Mouse (Mus musculus) layer of hippocampus, adult 11-12 months (tissue): ENCODE results near the gene Utp3.

Source experiments
- DNase-seq: peaks from one replicate; pipeline ENCODE4 v3.0.0; 2022; ENCODE audit warnings: low spot score

Utp3 gene

DNA sequence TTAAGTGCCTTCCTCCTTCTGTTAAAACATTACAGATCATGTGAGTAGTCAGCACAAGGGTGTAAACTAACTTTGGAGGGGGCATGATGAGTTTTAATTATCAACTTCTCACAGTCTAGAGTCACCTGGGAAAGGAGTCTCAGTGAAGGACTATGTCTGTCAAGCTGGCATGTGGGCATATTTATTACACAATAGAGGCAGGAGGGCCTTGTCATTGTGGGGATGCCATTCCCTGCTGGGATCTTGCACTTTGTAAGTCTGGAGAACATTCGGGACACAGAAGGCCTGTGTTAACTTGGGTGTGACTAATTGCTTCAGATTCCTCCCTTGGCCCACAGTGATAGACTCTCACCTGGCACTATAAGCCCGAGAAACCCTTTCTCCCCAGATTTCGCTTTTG lies 15.3 kb downstream of the Utp3 start:
- DNase-seq, result no peak

DNA sequence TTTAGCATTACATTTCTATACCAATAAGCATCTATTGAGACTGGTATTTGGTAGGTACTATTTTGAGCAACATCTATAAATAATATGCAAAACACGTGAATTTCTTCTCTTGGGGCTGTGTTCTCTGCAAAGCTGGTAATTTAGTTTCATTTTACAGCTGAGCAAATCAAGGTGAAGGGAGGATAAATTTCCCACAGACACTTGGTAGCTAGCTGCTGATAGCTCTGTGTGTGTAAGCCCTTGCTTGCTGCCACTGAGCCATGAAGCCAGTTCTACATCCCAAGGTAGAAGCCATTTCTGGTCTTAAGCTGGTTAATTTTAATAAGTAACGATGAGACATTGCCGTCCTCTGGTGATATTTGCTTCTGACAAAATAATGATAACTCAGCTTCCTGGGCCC lies 20.6 kb downstream of the Utp3 start:
- no peak for DNase-seq

DNA sequence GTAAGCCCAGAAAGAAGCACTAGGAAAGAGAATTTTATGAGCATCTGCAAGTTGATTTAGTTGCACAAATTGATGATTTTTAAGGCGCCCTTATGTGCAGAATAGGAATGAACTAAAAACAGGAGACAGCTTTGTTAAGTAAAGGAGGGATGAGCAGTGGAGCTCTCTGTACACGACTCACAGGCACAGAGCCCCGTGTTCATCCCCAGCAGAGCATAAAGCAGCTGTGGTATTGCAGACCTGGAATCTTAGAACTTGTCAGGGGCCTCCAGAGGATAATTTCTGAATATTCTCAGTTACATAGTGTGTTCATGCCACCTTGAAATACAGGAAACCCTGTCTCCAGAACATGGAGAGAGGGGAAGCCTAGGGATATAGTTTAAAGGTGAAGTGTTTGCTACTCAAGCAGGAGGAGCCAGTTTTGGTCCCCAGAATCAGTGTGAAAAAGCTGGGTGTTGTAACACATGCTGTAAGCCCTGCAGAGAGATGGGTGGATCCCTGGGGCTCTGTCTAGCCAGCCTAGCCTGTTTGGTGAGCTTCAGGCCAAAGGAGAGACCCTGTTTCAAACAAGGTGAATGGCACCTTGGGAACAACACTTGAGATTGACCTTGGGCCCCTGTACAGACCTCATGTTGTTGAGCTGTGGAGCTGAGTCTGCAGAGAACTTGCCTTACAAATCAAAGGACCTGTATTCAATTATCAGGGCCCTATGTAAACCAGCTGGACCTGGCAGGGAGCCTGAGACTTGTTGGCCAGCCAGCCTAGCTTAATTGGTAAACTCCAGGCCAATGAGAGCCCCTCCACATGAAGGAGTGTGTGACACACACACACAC lies 21.5 kb downstream of the Utp3 start:
- DNase-seq, result no peak

DNA sequence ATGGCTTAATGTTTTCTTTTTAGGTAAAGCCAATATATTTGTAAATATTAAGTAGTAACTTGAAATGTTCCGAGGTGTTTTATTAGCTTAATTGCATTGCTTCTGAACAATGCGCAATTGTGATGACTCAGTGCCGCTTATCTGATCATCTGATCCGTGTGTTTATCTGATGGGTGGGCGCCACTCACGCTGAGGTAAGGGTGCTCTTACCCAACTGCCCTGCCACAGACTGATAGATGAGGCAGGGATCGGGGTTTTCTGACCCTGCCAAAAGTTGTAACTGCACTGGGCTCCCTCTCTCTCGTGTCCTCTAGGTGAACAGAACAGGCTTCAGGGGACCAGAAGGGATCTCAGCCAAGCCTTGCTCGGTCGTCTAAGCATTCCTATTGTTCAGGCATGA lies 26.4 kb downstream of the Utp3 start:
- DNase-seq, result no peak

DNA sequence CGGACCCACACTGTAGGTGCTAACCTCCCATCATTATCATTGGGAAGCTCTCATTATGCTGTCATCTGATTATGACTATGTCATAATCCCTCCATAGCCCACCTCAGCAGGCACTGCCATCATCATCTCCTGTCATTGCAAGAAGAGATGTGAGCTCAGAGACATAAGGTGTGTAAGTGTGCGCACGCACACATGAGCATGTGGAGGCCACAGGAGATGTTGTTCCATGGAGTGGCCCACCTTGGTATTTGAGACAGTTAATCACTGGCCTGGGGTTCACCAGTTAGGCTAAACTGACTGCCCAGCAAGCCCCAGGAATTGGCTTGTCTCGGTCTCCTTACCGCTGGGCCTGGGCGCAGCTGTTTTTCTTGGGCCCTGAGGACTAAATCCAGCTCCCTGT lies 27.1 kb downstream of the Utp3 start:
- no peak for DNase-seq

DNA sequence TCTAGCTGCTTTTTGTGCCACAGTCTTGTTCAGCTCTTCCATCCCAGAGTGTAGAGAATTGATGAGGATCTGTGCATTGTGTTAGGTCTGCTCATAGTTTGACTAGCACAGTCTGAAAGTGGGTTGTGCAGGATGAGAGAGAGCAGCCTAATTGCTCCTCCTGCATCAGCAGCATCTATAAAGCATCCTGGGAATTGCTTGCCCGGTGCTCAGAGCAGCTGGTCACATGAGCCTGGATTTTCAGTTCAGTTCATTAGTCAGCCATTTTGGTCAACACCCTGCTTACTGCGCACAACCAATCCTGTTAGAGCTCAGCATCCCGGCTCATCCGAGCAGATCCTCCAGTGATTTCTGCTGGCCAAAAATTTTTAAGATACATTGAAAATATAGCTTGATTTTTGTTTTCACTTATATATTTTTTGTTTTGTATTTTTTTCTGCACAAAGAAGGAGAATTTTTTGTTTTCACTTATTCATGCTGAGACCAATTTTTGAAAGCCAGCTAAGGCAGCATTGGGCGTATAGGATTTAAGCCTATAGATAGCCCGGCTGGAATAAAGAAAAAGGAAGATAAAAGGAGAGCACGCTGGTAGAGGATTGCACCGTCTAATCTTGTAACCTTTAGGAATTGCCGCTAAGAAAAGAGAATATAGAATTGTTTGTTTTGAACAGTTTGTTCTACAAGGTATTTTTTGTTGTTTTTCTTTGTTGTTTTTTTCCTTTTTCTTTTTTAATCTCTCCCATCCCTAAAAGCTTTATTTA lies 29.2 kb downstream of the Utp3 start:
- peak; percentile 91 for DNase-seq

DNA sequence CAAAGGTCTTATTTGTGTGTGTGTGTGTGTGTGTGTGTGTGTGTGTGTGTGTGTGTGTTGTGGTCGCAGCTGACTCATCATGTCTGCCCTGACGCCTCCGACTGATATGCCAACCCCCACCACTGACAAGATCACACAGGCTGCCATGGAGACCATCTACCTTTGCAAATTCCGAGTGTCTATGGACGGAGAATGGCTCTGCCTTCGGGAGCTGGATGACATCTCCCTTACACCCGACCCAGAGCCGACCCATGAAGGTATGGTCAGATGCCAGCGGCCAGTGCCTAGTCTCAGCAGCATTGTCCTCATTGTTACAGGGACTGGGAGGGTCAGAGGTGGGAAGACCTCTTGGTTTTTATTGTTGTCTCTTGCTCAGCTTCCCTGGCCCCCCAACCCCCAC lies 29.8 kb downstream of the Utp3 start:
- peak; percentile 39 for DNase-seq

DNA sequence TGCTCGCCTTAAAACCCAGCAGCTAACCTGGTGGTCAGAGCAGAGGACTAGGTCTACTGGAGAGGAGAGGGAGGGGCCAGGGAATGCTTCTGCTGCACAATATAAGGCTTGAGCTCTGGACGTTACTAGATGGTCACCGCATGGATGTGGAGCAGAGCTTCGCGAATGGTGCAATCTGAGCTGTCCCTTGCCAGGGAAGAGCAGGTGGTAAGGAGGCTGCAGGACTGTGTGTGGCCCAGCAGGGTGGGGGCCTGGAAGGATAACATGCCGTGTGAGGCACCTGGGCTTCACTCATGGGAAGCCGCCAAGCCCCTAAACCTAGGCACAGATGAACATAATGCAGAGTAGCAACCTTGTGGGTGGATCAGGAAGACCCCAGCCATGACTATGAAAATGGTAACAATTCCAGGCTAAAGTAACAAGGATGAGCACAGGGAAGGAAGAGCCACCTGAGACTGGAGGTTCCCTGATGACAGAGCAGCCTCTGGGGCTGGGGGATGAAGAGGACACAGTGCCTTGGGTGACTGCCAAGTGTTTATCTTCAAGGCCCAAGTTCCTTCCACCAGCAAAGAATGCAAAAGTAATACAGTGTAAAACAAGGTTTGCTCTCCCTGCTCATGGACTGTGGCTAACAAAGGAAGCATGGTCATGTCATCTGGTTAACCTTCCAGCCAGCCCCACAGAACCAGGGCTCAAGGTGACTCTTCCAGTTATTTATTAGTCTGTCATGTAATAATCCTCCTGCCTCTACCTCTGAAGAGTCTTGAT lies 32.3 kb downstream of the Utp3 start:
- DNase-seq, result no peak

DNA sequence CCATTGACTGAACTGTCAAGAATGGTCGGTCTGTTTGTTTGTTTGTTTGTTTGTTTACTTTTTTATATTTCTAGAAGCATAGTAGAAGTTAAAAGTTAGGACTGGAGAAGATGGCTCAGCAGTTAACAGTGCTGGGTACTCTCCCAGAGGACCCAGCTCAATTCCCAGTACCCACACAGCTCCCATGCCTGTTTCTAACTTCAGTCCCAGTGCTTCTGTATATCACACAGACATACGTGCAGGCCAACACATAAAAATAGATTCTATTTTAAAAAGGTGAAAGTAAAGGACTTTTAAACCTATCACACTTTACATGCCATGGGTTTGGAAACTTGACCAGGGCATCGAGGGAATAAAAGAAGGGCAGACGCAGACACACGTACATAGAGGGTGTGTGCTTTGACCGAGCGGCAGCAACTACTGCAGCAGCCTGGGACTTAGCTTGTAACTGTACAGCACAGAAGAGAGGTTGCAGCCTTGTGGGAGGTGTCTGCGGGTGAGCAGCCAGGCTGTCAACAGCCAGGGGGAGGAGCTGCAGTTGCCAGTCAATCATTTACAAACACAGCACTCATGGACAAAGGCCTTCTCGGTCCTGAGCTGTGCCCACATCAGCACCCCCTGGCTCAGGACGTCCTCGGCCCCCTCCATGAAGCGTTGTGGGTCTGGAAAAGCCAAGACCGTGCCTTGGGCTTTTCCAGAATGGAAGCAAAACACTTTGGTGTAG lies 33.1 kb downstream of the Utp3 start:
- DNase-seq, result no peak

DNA sequence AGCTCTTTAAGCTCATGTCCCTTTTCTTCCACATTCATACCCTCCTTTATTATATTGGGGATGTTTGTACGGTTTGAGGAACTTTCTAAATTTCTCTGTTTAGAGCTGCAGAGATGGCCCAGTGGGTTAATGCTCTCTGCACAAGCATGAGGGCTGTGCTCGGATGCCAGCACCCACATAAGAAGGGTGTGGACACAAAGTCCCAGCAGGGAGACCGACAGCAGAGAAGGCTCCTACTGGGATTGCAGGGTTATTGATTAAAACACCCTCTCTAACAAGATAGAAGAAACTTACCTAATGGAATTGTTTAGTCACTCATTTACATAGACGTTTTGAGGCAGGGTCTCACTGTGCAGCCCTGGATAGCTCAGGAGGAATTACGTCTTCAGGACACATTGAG lies 34.2 kb downstream of the Utp3 start:
- DNase-seq, result no peak

DNA sequence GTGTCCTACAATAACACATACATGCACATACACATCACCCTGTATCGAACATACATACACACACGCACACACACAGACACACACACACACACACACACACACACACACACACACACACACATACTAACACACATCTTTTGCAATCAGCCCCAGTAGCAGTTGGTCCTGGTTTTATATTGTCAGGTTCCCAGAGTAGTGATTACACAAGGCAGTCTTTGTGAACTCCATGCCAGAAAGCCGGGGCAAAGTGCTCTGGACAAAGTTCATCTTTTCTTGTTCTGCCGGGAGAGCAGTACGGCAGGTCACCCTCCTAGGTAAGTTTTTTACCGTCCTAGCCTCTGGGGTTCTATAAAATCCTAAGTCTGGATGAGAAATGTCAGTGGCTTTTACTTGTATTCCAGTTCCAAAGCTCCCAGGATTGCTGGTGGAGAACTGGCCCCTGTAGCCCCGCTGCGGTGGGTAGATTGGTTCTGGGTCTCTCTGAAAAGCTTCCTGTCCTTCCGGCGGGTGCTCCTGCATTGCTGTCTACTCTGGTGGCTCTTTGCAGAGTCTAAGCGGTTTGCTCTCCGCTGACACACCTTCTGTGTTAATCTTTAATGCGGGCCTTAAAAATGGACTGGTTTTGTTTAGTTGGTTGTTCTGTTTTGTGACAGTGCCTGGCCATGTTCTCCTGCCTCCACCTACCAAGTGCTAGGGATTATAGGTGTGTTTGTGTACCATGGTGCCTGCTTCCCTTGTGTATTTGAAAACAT lies 39.3 kb downstream of the Utp3 start:
- DNase-seq, result no peak

DNA sequence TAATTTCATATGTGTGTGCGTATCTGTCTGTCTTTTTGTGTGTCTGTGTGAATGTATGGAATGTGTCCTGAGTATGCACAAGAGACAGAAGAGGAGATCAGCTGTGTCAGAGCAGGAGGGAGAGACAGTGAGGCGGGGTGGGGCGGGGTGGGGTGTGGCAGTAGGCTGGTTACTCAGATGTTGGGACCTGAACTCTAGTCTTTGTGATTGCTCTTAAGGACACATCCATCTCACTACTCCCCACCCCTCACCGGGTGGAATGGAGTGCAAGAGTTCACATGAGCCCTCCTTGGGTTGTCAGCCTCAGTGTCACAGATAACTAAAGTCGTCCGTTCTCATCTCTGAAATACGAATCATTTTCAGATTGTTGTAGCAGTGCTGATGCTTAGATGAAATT lies 39.9 kb downstream of the Utp3 start:
- DNase-seq, result no peak

DNA sequence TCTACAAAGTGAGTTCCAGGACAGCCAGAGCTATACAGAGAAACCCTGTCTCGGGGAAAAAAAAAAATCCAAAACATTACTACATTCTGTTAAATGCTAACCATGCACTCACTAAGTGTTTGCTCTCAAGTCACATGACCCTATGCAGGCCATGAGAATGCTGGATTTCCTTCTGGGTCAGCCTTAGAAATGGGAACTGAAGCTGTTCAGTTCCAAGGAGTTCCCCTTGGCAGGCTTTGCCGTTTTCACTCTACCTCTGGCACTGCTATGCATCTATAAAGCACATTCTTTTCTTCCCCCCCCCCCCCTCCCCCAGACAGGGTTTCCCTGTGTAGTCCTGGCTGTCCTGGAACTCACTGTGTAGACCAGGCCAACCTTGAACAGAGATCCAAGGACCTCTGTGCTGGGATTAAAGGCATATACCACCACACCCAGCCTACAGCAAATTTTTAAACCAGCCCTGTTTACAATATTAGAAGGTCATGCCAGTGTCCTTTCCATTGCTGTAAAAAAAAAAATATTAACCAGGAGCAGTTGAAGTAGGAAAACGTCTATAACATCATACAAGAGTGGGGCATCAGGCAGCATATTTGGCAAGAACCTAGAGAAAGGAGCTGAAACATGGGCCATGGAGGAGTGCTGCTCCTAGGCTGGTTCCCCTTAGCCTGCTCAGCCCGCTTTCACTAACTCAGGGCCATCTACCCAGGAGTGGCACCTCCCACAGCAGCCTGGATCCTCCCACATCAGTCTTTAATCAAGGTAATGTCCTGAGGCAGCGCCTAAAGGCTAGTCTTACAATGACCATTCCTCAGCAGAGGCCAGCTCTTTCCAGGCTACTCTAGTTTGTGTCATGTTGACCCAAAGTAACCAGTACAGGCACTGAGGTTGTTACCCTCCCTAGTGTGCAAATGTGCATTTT lies 41.5 kb downstream of the Utp3 start:
- no peak for DNase-seq

DNA sequence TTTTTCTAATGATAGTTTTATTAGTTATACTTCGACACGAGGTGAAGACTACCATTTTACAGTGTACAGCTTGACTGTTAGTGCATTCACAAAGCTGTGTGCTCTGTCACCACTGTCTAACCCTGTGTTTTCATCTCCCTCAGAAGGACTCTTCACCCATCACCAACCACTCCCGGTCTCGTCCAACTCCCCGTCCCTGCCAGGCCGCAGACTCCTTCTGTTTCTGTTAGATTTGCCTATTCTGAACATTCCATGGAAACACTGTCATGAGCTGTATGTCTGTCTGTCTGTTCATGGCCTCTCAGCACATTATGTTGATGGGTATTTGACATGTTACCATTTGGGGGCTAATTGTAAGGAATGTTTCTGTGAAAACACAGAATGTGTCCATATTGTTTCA lies 44.7 kb downstream of the Utp3 start:
- no peak for DNase-seq

DNA sequence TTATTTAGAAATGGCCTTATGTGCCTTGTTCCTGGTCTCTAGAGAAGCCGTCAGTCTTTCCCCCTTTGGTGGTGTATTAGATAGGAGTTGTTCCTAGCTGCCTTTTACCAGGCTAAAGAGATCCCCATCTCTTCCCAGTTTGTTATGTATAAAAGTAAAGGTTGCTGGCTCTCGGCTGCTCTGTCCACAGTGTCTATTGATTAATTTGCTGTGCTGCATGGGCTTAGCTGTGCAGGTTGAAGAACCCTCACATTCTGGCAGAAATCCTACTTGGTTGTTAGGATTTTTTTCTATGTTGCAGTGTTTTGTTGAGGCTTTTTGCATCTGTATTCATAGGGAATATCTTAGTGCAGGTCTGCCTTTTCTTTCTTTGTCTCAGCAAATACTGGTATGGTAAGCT lies 47.8 kb downstream of the Utp3 start:
- DNase-seq, result no peak

DNA sequence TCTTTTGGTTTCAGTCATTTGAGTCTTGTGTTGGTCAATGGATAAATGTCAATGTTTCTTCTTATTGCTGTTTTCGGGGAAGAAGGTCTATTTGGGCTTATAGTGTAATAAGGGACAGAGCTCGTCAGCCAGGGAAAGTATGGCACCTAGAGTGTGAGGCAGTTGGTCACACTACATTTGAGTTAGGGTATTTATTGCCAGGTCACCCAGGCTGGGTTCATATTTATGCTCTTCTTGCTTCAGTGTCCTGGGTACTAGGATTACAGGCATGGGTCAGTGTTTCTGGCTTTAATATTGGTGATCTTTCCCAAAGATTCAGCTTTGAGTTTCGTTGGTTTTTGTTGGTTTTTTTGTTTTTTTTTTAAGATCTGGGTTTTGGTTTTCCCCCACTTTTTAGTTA lies 48.5 kb downstream of the Utp3 start:
- DNase-seq, result no peak

DNA sequence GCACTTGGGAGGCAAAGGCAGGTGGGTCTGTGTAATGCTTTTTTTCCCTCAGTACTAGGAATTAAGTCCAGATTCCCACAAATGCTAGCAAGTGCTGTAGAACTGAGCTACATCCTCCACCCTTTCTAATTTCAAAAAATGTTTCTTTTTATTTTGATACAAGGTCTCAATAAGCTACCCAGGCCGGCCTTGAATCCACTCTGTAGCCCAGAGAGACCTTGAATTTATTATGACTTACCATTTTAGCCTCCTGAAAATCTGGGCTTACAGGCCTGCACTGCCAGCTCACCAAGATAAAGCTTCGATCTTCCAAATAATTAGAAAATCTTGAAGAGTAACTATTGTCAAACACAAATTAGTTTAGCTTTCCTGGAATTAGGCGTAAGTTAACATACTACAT lies 49.8 kb downstream of the Utp3 start:
- no peak for DNase-seq

DNA sequence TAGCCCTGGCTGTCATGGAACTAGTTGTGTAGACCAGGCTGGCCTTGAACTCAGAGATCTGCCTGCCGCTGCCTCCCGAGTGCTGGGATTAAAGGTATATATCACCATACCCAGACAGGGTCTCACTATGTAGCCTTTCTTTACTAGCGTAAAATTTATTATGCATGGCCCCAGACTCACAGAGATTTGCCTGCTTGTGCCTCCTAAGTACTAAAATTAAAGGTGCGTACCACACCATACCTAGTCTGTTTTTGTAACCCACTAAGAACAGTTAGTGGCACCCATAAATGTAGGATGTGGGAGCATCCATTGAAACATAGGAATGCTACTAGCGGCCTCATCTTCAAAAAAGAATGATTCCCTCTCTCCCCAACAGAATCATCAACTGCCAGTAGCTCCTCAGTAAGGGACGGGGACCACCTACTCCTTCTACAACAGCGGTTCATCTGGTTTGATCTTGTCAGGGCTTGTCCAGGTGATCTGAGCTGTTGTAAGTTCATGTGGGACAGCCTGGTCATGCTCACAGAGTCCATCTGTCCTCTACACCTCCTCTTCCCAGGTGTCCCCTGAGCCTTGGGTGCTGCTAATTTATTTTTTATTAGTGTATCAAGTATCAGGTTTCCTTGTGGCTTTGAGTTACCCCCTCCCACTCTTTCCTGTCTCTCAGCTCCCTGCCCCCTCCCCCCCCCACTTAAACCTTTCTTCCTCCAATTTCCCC lies 50.5 kb downstream of the Utp3 start:
- no peak for DNase-seq
